Comparison of ENCODE assay signal across 31 mouse cellular contexts in the genomic region with DNA sequence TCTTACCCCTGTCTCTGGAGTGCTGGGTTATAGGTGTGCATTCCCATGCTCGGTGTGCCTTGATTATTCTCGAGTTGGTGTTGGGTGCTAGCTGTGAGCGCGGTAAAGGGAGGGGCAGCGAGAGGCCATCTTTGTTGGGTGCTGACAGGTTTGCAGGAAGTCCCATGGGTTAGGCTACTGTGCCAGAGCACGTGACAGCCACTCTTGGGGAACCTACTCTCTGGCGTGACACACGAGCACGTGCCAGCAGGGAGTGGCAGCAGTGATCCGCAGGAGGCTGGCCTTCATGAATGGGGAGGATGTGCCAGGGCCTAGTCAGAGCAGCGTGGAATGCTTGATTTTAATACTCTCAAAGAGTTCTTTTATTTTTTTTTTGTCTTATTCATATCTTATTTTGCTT. TPM values are rescaled to one million over a fixed set of nuclear protein-coding genes. Genes with fewer than 3 reads are reported as not detected.
DNase-seq lines count a peak whose midpoint lies in the region; ATAC-seq and TF ChIP-seq lines count a peak whose summit lies in the region.
"Had no signal": no experiment of that assay in that cellular context is flagged by ENCODE, and none has a peak within 500 bp of the region (broad histone marks: within the 10 kb centered on the region; RNA-seq: fewer than 3 reads in every experiment).

No protein-coding gene starts in this region.

- WGBS in lung, postnatal 0 days: 92% methylated on average over 11 of the region's 11 CpGs

- no peak overlapping the region for H3K4me2 ChIP-seq in lung, postnatal 0 days (replicated peaks; ENCODE audit: low read depth, low read length)
- H3K4me2 ChIP-seq: embryonic facial prominence, embryonic 12.5 days; embryonic facial prominence, embryonic 15.5 days; heart, embryonic 12.5 days; heart, embryonic 15.5 days; hindbrain, embryonic 13.5 days; intestine, embryonic 15.5 days had no signal

- H3K9me3 ChIP-seq in lung, postnatal 0 days (ENCODE audit: low read length): no peaks in the 10 kb centered on the region
- H3K9me3 ChIP-seq: embryonic facial prominence, embryonic 12.5 days; embryonic facial prominence, embryonic 15.5 days; heart, embryonic 12.5 days; heart, embryonic 15.5 days; hindbrain, embryonic 10.5 days; hindbrain, embryonic 13.5 days; intestine, embryonic 15.5 days had no signal

- no peak for ATAC-seq in lung, postnatal 0 days
- ATAC-seq: CD4-positive, CD25-positive, alpha-beta regulatory T cell, adult 4 months; forebrain, embryonic 14.5 days; forebrain, postnatal 0 days; hindbrain, embryonic 16.5 days; intestine, embryonic 15.5 days had no signal

- H3K4me3 ChIP-seq in lung, postnatal 0 days (ENCODE audit: low read depth, low read length): no peak overlapping the region
- H3K4me3 ChIP-seq: embryonic facial prominence, embryonic 12.5 days; embryonic facial prominence, embryonic 15.5 days; heart, embryonic 12.5 days; heart, embryonic 15.5 days; hindbrain, embryonic 10.5 days; hindbrain, embryonic 13.5 days; intestine, embryonic 15.5 days had no signal

- no peak overlapping the region for H3K27ac ChIP-seq in lung, postnatal 0 days (ENCODE audit: low read length)
- H3K27ac ChIP-seq: embryonic facial prominence, embryonic 12.5 days; embryonic facial prominence, embryonic 15.5 days; heart, embryonic 15.5 days; hindbrain, embryonic 10.5 days; hindbrain, embryonic 13.5 days; intestine, embryonic 15.5 days had no signal

- no peak for TF ChIP-seq EP300 in lung, postnatal 0 days (IDR thresholded peaks at IDR 0.05)

- no peak for TF ChIP-seq CTCF in lung, postnatal 0 days (IDR thresholded peaks at IDR 0.05)

- no peak overlapping the region for H3K9ac ChIP-seq in lung, postnatal 0 days (replicated peaks; ENCODE audit: low read depth)
- H3K9ac ChIP-seq: embryonic facial prominence, embryonic 12.5 days; embryonic facial prominence, embryonic 15.5 days; forebrain, postnatal 0 days; heart, embryonic 12.5 days; heart, embryonic 15.5 days; hindbrain, embryonic 13.5 days; intestine, embryonic 15.5 days had no signal

- peaks cover 23% of the 10 kb centered on the region for H3K36me3 ChIP-seq in lung, postnatal 0 days (ENCODE audit: insufficient read depth, low read length)

- no peaks in the 10 kb centered on the region for H3K27me3 ChIP-seq in lung, postnatal 0 days (replicated peaks; ENCODE audit: insufficient read depth, low read length)
- H3K27me3 ChIP-seq: embryonic facial prominence, embryonic 12.5 days; embryonic facial prominence, embryonic 15.5 days; heart, embryonic 12.5 days; heart, embryonic 15.5 days; hindbrain, embryonic 13.5 days; intestine, embryonic 15.5 days had no signal

- DNase-seq in adrenal gland, postnatal 14 days: peak; percentile 38
- no peak for DNase-seq in adrenal gland, postnatal 25 days
- peak; percentile 51 to 70 for DNase-seq in lung, adult 18-20 months
- DNase-seq in lung, postnatal 4 days: no peak
- DNase-seq in lung, postnatal 36 days: peak; percentile 62
- DNase-seq in lung, postnatal 0 days (ENCODE audit: low spot score): no peak
- DNase-seq: adrenal gland, postnatal 36 days; cerebellum, adult 11 months; cerebellum, adult 2 months; cerebellum, adult 9-11 months; cerebellum, postnatal 25 days; forebrain, postnatal 0 days; gastrocnemius, postnatal 25 days; heart, postnatal 10 days; heart, postnatal 36 days had no signal

- H3K4me1 ChIP-seq in lung, postnatal 0 days (ENCODE audit: insufficient read depth, low read depth, low read length): peaks cover 5% of the 10 kb centered on the region; the same call in 1 of the 2 replicates

RNA-seq across cellular contexts. Expression of a gene that starts 5.7 kb away (rescaled TPM):
- 40.4 and 40.9 TPM in 2 replicates for total RNA-seq in adrenal gland, postnatal 14 days (2021)
- total RNA-seq in adrenal gland, postnatal 25 days (2021): 37.2 and 50.2 TPM in 2 replicates
- 23.5 and 24.5 TPM in 2 replicates for polyA plus RNA-seq in lung, postnatal 0 days (2015; fragmentation: Nextera tagmentation; extraction: Ambion mirVana)

RNA-seq across cellular contexts. Expression of a gene that starts 43.2 kb away (rescaled TPM):
- total RNA-seq in adrenal gland, postnatal 14 days (2021): 14.3 and 172 TPM in 2 replicates
- 1.7 and 9.7 TPM in 2 replicates for total RNA-seq in adrenal gland, postnatal 25 days (2021)
- 101 and 133 TPM in 2 replicates for polyA plus RNA-seq in lung, postnatal 0 days (2015; fragmentation: Nextera tagmentation; extraction: Ambion mirVana)
- total RNA-seq: granulocyte monocyte progenitor cell, adult 5-6 weeks; MEL had no signal
- polyA plus RNA-seq: C2C12; CD4-positive, CD25-positive, alpha-beta regulatory T cell, adult 4 months; forebrain, embryonic 11.5 days; forebrain, embryonic 14.5 days; hindbrain, embryonic 10.5 days had no signal

RNA-seq across cellular contexts. Expression of a gene that starts 49.6 kb away (rescaled TPM):
- total RNA-seq in adrenal gland, postnatal 14 days (2021): 0.26 TPM in 1 of 2 replicates, not detected in the other
- total RNA-seq in adrenal gland, postnatal 25 days (2021): 0.91 TPM in 1 of 2 replicates, not detected in the other
- 0.11 and 0.16 TPM in 2 replicates for polyA plus RNA-seq in lung, postnatal 0 days (2015; fragmentation: Nextera tagmentation; extraction: Ambion mirVana)
- total RNA-seq: common myeloid progenitor, adult 5-6 weeks; forebrain, postnatal 0 days; gastrocnemius, adult 8-10 months; gastrocnemius, postnatal 25 days; granulocyte monocyte progenitor cell, adult 5-6 weeks; heart, postnatal 10 days; heart, postnatal 36 days; MEL had no signal
- polyA plus RNA-seq: C2C12; CD4-positive, CD25-positive, alpha-beta regulatory T cell, adult 4 months; embryonic facial prominence, embryonic 12.5 days; forebrain, embryonic 11.5 days; hindbrain, embryonic 10.5 days had no signal

Comparison
In these comparisons a context has a peak if more than half of its experiments do, and no peak if none do; other contexts are left out.
1. DNase-seq: peak in adrenal gland, postnatal 14 days (single experiment), lung, adult 18-20 months (2 of 2) and lung, postnatal 36 days (single experiment); none in adrenal gland, postnatal 25 days (single experiment), lung, postnatal 4 days (0 of 2) and lung, postnatal 0 days (single experiment).